Mouse (Mus musculus): ENCODE measurements at regions not wholly inside any gene's neighbourhood (a gene's known extent, or its start where the extent isn't known, plus 50 kb on each side); places are given as distances from the start of the nearest gene placed in this dataset.

GRCm38 (mm10) chr15:85676156-85676555 is 58.6 kb upstream of the Ppara start:
- DNase-seq = no peak
- Histone ChIP-seq H3K36me3 (ENCODE audit: control insufficient read depth, insufficient read depth, low read length) (no peaks in the 10 kb centered on the region; the same call in 1 of the 2 replicates), H3K27me3 (ENCODE audit: control insufficient read depth, insufficient read depth, low read length) (no peaks in the 10 kb centered on the region), H3K27ac (ENCODE audit: control insufficient read depth, insufficient read depth, low read length) (no peak overlapping the region), H3K4me3 (ENCODE audit: control insufficient read depth, insufficient read depth, low read length) (no peak overlapping the region), H3K4me1 (replicated peaks; ENCODE audit: control insufficient read depth, insufficient read depth, low read length) (peaks cover 16% of the 10 kb centered on the region)
- 86% methylated on average over 3 of the region's 3 CpGs for WGBS
- TF ChIP-seq CTCF (IDR thresholded peaks at IDR 0.05; ENCODE audit: borderline replicate concordance, control insufficient read depth, extremely low read depth, insufficient read depth, low read length, poor library complexity) = no peak
- TF ChIP-seq POLR2A (IDR thresholded peaks at IDR 0.05; ENCODE audit: control insufficient read depth, extremely low read depth, insufficient read depth, low read length, poor library complexity) = no peak

GRCm38 (mm10) chr15:85676871-85677270 is 57.9 kb upstream of the Ppara start:
- no peak overlapping the region for H3K27ac ChIP-seq (ENCODE audit: control insufficient read depth, insufficient read depth, low read length)
- peaks cover 10% of the 10 kb centered on the region for H3K4me1 ChIP-seq (replicated peaks; ENCODE audit: control insufficient read depth, insufficient read depth, low read length)
- no peak for DNase-seq
- WGBS = 89% methylated on average over 10 of the region's 10 CpGs
- H3K4me3 ChIP-seq (ENCODE audit: control insufficient read depth, insufficient read depth, low read length) = no peak overlapping the region
- TF ChIP-seq POLR2A (IDR thresholded peaks at IDR 0.05; ENCODE audit: control insufficient read depth, extremely low read depth, insufficient read depth, low read length, poor library complexity) (no peak), CTCF (IDR thresholded peaks at IDR 0.05; ENCODE audit: borderline replicate concordance, control insufficient read depth, extremely low read depth, insufficient read depth, low read length, poor library complexity) (no peak)
- no peaks in the 10 kb centered on the region; the same call in 1 of the 2 replicates for H3K36me3 ChIP-seq (ENCODE audit: control insufficient read depth, insufficient read depth, low read length)
- no peaks in the 10 kb centered on the region for H3K27me3 ChIP-seq (ENCODE audit: control insufficient read depth, insufficient read depth, low read length)

DNA sequence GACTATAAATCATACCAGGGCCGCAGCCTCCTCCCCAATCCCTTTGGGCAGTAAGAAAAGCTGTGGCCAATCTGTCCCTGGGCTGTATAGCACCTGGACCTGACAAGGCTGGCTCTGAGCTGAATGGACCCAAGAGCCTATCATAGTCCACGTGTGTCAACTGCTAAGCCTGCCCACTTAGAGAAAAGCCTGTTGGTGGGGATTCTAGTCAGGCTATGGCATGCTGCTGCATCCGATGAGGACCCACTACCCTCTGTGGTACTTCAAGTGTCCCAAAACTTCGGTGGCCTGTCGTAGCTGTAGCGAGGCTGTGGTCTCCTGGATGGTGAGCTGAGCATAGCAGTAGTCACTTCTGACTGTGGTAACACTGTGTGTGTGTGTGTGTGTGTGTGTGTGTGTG is 57.4 kb upstream of the Ppara start:
- H3K27ac ChIP-seq (ENCODE audit: control insufficient read depth, insufficient read depth, low read length) = no peak overlapping the region
- no peaks in the 10 kb centered on the region for H3K27me3 ChIP-seq (ENCODE audit: control insufficient read depth, insufficient read depth, low read length)
- H3K4me1 ChIP-seq (replicated peaks; ENCODE audit: control insufficient read depth, insufficient read depth, low read length) = peaks cover 10% of the 10 kb centered on the region
- H3K36me3 ChIP-seq (ENCODE audit: control insufficient read depth, insufficient read depth, low read length) = no peaks in the 10 kb centered on the region; the same call in 1 of the 2 replicates
- 88% methylated on average over 6 of the region's 6 CpGs for WGBS
- TF ChIP-seq POLR2A (IDR thresholded peaks at IDR 0.05; ENCODE audit: control insufficient read depth, extremely low read depth, insufficient read depth, low read length, poor library complexity) = no peak
- TF ChIP-seq CTCF (IDR thresholded peaks at IDR 0.05; ENCODE audit: borderline replicate concordance, control insufficient read depth, extremely low read depth, insufficient read depth, low read length, poor library complexity) = no peak
- no peak overlapping the region for H3K4me3 ChIP-seq (ENCODE audit: control insufficient read depth, insufficient read depth, low read length)
- DNase-seq = no peak

- Histone ChIP-seq H3K4me3 (ENCODE audit: control insufficient read depth, insufficient read depth, low read length) (no peak overlapping the region), H3K36me3 (ENCODE audit: control insufficient read depth, insufficient read depth, low read length) (no peaks in the 10 kb centered on the region; the same call in 1 of the 2 replicates), H3K27me3 (ENCODE audit: control insufficient read depth, insufficient read depth, low read length) (no peaks in the 10 kb centered on the region), H3K27ac (ENCODE audit: control insufficient read depth, insufficient read depth, low read length) (no peak overlapping the region), H3K4me1 (replicated peaks; ENCODE audit: control insufficient read depth, insufficient read depth, low read length) (peaks cover 9% of the 10 kb centered on the region)
- TF ChIP-seq POLR2A (IDR thresholded peaks at IDR 0.05; ENCODE audit: control insufficient read depth, extremely low read depth, insufficient read depth, low read length, poor library complexity) = no peak
- no peak for TF ChIP-seq CTCF (IDR thresholded peaks at IDR 0.05; ENCODE audit: borderline replicate concordance, control insufficient read depth, extremely low read depth, insufficient read depth, low read length, poor library complexity)
- no peak for DNase-seq
- WGBS = 94% methylated on average over 10 of the region's 10 CpGs
Observed at GRCm38 (mm10) chr15:85677855-85678254, 56.9 kb upstream of the Ppara start.

DNA sequence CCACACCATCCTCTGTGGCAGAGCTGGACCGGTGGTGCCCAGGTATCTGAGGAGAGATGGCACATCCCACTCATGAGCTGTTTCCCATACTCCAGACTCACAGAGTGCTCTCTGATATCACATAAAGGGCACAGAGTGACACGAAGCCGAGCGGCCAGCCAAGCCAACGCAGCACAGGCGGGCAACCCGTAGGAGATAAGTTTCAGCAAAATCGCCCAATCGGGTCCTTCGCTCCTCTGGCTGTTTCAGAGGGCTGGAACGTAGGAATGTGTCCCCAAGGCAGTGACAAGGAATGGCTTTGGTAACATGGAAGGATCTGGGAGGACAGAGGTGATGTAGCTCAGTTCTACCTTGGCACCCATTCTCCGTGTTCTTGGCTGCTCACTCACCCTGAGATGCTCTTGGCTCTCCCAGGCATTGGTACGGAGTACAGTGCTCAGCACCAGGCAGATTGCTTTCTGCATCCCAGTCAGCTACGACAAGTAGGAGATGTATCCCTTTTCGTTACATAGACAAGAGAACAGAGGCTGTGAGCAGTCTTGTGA is 56.4 kb upstream of the Ppara start:
- Histone ChIP-seq H3K4me1 (replicated peaks; ENCODE audit: control insufficient read depth, insufficient read depth, low read length) (peaks cover 7% of the 10 kb centered on the region), H3K36me3 (ENCODE audit: control insufficient read depth, insufficient read depth, low read length) (no peaks in the 10 kb centered on the region; the same call in none of the 2 replicates), H3K4me3 (ENCODE audit: control insufficient read depth, insufficient read depth, low read length) (no peak overlapping the region), H3K27ac (ENCODE audit: control insufficient read depth, insufficient read depth, low read length) (no peak overlapping the region), H3K27me3 (ENCODE audit: control insufficient read depth, insufficient read depth, low read length) (no peaks in the 10 kb centered on the region)
- no peak for DNase-seq
- 96% methylated on average over 15 of the region's 15 CpGs for WGBS
- TF ChIP-seq CTCF (IDR thresholded peaks at IDR 0.05; ENCODE audit: borderline replicate concordance, control insufficient read depth, extremely low read depth, insufficient read depth, low read length, poor library complexity) (no peak), POLR2A (IDR thresholded peaks at IDR 0.05; ENCODE audit: control insufficient read depth, extremely low read depth, insufficient read depth, low read length, poor library complexity) (no peak)

DNA sequence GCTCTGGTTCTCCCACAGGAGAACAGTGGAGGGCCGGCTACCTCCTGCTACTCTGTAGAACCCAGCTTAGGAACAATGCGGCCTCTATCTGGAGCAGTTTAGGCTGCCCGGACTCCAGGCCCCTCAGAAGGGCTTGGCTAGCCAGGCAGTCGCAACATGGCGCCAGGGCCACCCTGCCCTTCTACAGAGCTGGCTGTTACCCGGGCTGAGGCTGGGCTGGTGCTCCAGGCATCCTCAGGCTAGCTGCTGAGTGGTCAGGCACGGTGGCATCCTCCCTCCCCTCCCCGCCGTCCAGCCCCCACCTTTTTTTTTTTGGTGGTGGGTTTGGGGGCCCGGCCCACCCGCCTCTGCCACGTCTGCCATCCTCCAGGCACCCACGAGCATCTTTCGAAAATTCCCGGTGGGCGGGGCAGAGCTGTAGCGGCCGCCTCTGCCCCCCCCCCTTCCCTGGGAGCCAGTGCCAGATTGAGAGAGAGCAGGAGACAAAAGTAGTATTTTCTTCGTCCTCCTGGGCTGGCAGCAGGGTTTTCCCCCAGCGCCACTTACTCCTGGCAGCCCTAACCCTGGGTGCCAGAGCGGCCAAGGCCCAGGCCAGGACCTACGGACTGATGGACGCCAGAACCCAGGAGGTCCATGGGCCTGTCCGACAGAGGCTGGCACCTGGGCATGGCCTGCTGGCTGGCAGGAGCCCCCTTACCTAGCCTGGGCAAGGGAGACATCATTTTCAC is 55.6 kb upstream of the Ppara start:
- Histone ChIP-seq H3K27ac (ENCODE audit: control insufficient read depth, insufficient read depth, low read length) (no peak overlapping the region), H3K4me3 (ENCODE audit: control insufficient read depth, insufficient read depth, low read length) (no peak overlapping the region), H3K36me3 (ENCODE audit: control insufficient read depth, insufficient read depth, low read length) (peaks cover 7% of the 10 kb centered on the region), H3K4me1 (replicated peaks; ENCODE audit: control insufficient read depth, insufficient read depth, low read length) (peaks cover 2% of the 10 kb centered on the region; the same call in 1 of the 2 replicates), H3K27me3 (ENCODE audit: control insufficient read depth, insufficient read depth, low read length) (no peaks in the 10 kb centered on the region)
- WGBS = 91% methylated on average over 21 of the region's 24 CpGs
- TF ChIP-seq CTCF (IDR thresholded peaks at IDR 0.05; ENCODE audit: borderline replicate concordance, control insufficient read depth, extremely low read depth, insufficient read depth, low read length, poor library complexity) (no peak), POLR2A (IDR thresholded peaks at IDR 0.05; ENCODE audit: control insufficient read depth, extremely low read depth, insufficient read depth, low read length, poor library complexity) (no peak)
- DNase-seq = no peak
